Mouse (Mus musculus) CH12.LX (cell line): ENCODE measurements around the gene Dgkz.

Experiments
- CTCF ChIP-seq, 2 experiments: IDR thresholded peaks in 1 of 2; conservative IDR thresholded peaks in 1 of 2; 2 replicates each; pipeline ENCODE4 v1.5.1; 2011 to 2012; ENCODE audit warnings: low read depth in 2 of 2, low read length in 2 of 2, improper control_type of control experiment in 1 of 2, inconsistent platforms in 1 of 2, mild to moderate bottlenecking in 1 of 2, moderate library complexity in 1 of 2
- ELF1 ChIP-seq: IDR thresholded peaks from 2 replicates; pipeline ENCODE4 v1.6.1; 2014; ENCODE audit warnings: low read depth, mild to moderate bottlenecking, inconsistent platforms, low read length, improper control_type of control experiment
- HCFC1 ChIP-seq: IDR thresholded peaks from 2 replicates; pipeline ENCODE4 v1.6.1; 2012; ENCODE audit warnings: low read depth, mild to moderate bottlenecking, inconsistent platforms, low read length, improper control_type of control experiment
- JUN ChIP-seq: IDR thresholded peaks from 2 replicates; pipeline ENCODE4 v1.6.1; 2011; ENCODE audit warnings: low read depth, mild to moderate bottlenecking, low read length, improper control_type of control experiment, moderate library complexity; ENCODE audit not compliant: insufficient read depth
- MAX ChIP-seq: IDR thresholded peaks from 2 replicates; pipeline ENCODE4 v1.6.1; 2011; ENCODE audit warnings: low read length, improper control_type of control experiment
- MXI1 ChIP-seq: IDR thresholded peaks from 2 replicates; pipeline ENCODE4 v1.6.1; 2011; ENCODE audit warnings: mild to moderate bottlenecking, low read depth, low read length, improper control_type of control experiment
- MYC ChIP-seq: IDR thresholded peaks from 2 replicates; pipeline ENCODE4 v1.6.1; 2011; ENCODE audit warnings: low read depth, mild to moderate bottlenecking, improper control_type of control experiment, low read length
- NRF1 ChIP-seq: IDR thresholded peaks from 2 replicates; pipeline ENCODE4 v1.6.1; 2014; ENCODE audit warnings: low read depth, mild to moderate bottlenecking, inconsistent platforms, low read length, improper control_type of control experiment, moderate library complexity
- POLR2A ChIP-seq: IDR thresholded peaks from 2 replicates; pipeline ENCODE4 v1.6.1; 2011; ENCODE audit warnings: low read depth, mild to moderate bottlenecking, improper control_type of control experiment, low read length
- RAD21 ChIP-seq: IDR thresholded peaks from 2 replicates; pipeline ENCODE4 v1.6.1; 2011; ENCODE audit warnings: low read depth, mild to moderate bottlenecking, low read length, improper control_type of control experiment, moderate library complexity
- USF1 ChIP-seq: IDR thresholded peaks from 2 replicates; pipeline ENCODE4 v1.6.1; 2014; ENCODE audit warnings: low read depth, mild to moderate bottlenecking, inconsistent platforms, low read length, improper control_type of control experiment
- USF2 ChIP-seq: conservative IDR thresholded peaks from 2 replicates; pipeline ENCODE4 v1.6.1; 2011; ENCODE audit warnings: low read depth, low read length, improper control_type of control experiment
- ZNF384 ChIP-seq: IDR thresholded peaks from 2 replicates; pipeline ENCODE4 v1.6.1; 2012; ENCODE audit warnings: low read depth, low read length, improper control_type of control experiment, inconsistent platforms

DNA sequence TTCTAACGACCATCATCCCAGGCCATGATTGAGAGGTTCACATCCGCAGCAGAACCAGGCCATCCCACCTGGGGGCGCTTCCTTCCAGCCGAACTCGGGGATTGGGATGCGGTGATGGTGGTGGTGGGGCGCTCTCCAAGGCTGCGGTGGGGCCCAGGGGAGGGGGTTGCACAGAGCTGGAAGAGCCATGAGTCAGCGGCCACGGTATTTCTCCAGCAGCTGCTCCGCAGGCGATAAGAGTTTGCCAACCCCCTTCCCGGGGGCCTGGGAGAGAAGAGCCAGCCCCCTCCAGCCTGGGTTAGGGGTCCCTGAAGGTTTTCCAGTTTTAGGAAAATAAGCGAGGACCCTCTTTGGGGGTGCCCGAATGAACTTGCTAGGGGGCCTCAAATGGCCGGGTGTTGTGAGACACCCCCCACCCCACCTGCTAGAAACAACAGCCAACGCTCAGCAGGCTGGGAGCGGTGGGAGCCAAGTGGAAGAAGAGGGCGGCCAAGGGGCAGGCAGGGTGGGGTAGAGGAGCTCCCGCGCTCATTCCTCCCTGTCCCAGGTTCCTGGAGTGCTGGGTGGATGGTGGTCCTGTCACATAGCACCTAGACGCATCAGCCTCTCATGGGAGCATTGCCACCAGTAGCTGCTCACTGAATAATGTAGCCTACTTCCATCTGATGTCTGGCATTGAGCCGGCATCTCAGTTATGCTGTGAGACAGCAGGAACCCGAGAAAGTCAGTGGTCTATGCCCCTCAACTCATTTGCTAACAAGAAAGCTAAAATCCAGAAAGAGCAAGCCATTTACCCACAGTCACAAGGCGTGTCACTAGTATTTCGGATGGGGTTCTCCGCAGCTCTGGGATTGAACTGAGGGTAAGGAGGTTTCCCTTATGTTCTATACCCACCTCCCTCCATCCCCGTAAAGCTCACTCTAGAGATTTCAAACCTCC is 31.6 kb upstream of the Dgkz start:
- TF ChIP-seq CTCF (conservative IDR thresholded peaks at IDR 0.05 in 1 of 2, IDR thresholded peaks at IDR 0.05 in 1 of 2; ENCODE audit: low read depth in 2 of 2, low read length in 2 of 2) (peak in 1 of 2 experiments; percentile 32; a peak in 2 of 4 replicates), USF1 (no peak), POLR2A (no peak), NRF1 (no peak), ELF1 (no peak), RAD21 (no peak; the same call in none of the 2 replicates), HCFC1 (no peak), MYC (no peak), MAX (no peak), MXI1 (no peak), ZNF384 (no peak), USF2 (no peak), JUN (no peak)
